Mouse (Mus musculus) liver, embryonic 18 days (tissue): Measurements from ENCODE around the gene Cx3cr1. TPM values are rescaled to one million over a fixed set of nuclear protein-coding genes. Genes with fewer than 3 reads are reported as not detected.

Experiments used
- polyA plus RNA-seq: library from polyadenylated mRNA; depleted of rRNA; stranded (reverse); fragments of >200 nt; gene quantifications from 2 replicates; pipeline ENCODE4 v1.2.3, GENCODE M21; 2012; rRNA removed

The Cx3cr1 gene
- 1.3 and 2.2 TPM in 2 replicates for polyA plus RNA-seq

DNA sequence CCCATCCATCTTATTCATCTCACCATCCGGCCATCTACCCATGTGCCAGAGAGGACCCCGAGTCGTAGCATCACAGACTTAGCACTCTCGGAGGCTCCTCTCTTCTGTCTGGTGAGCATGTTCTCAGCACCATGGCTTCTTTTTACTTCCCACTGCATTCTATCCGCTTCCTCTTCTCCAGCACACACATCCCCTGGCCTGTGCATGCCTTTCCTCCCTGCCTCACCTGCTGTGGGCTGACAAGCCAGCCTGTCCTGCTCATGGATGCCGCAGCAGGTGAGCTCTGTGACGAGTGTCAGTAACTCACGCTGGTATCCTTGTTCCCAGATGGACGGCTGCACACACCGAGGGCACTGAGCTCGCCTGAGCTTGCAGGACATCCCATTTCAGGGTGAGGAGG lies at the start of gene Cx3cr1:
Gene Cx3cr1 (minus strand): TSS at position 101 of the 400 bp plus-strand sequence.

GRCm38 (mm10) chr9:120110211-120111018 lies 40.7 kb upstream of the Cx3cr1 start, which contains the start of gene Slc25a38:
TSS of gene Slc25a38 (plus strand) at chr9:120110374.

DNA sequence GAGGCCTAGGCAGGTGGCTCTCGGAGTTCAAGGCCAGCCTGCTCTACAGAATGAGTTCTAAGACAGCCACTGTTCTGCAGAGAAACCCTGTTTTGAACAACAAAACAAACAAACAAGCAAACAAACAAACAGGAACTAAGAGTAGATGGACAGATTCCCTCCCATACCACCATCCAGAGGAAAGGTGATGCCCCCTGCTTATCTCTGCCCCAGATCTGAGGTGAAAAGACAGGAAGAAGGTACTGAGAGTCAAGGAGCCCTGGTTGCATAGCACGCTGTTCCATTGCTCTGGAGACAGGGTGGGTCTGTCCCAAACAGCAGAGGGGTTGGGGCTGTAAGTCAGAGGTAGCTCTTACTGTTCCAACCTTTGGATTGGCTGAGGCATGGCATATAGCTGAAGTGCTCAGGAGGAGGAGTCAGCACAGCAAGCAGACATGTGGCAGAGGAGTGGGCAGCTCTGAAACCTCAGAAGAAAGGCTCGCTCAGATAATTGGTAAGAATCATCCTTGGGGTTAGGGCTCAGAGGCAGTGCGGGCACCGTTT lies 22.1 kb upstream of the Cx3cr1 start, which contains the start of gene Ccr8:
Gene Ccr8 (plus strand): TSS at position 419 of the 543 bp plus-strand sequence.

GRCm38 (mm10) chr9:120023086-120023811 lies 46.4 kb downstream of the Cx3cr1 start, which contains the start of gene Xirp1:
TSS of gene Xirp1 (minus strand) at chr9:120023598.

DNA sequence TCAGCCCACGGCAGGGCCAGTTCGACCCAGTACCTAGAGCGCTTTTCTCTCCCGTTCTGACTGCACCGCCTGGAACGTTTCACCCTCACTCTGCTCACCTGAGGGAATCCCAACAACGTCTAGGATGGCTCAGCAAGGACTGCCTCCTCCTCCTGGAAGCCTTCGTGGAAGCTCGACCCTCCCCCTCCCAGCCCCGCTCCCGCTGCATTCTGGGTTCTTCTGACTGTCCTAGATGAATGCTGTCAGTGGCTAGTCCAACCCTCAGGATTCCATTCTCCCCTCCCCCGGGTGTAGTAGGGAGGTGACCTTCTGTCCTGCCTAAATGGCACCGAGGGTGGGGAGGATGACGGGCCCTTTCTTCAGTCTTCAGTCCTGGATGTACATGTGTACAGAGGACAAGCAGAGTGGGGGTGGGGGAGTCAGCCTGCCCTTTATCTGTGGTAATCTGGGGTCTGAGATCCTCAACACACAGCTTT lies 85.1 kb downstream of the Cx3cr1 start, which contains the start of gene Csrnp1:
Gene Csrnp1 (minus strand): TSS at position 123 of the 476 bp plus-strand sequence.

DNA sequence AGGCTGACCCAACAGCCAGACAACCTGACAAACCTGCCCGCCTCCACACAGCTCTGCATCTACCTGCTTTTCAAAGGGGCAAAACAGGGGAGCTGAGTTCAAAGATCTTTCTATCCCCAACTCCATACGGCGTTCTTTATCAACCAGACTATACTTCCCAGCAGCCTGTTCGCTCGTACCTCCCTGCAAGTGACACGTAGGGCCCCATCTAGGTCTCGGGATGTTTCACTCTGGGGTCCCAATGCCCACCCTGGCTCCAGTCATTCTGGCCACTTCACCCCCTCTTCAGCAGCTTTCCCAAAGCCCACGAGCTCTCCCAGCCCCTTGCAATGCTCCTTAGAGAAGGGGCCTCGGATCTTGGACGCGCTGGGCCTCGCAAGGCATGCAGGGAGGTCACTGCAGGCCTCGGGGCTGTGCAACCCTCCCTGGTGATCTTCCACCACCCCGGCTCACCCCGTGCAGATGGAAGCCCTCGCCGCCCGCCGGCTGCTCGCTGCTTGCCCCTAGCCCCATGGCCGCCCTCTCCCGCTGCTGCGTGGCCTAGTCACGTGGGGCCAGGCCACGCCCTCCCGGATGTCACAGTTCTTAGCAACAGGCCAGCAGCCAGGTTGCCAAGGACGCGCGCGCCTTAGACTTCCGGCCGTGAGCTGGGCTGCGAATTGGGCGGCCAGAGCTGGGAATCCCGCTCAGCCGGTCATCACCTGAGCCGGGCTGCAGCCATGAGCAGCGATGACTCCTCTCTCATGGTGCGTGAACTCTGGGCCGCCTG lies 132.5 kb downstream of the Cx3cr1 start, which contains the start of the genes Gorasp1 and Ttc21a:
Gene Gorasp1 (minus strand): TSS at position 561 of the 769 bp plus-strand sequence.
Gene Ttc21a (plus strand): TSS at position 602 of the 769 bp plus-strand sequence.

DNA sequence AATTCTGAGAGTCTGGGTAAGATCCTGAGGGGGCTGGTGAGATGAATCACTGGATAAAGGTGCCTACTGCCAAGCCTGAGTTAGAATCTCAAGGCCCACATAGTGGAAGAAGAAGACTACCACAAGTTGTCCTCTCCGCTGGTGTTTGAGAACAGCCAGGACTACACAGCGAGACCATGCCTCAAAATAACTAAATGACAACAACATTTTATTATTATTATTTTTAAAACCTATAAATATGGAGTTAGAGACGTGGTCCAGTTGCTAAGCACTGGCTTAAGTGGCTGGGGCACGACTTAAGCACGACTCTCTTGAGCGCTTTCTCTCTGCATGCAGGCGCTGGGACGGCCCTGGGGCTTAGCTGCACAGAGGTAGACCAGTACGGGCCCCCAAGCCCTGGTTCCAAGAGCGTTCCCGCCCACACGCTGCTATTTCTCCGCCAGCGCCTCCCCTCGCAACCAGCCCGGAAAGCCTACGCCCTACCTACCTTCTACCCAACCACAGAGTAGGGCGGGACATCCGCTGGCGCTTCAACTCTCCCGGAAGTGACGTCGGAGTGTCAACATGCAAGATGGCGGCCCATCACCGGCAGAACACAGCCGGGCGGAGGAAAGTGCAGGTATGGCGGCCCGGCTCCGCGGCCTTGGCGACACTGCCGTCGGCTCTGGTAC lies 175.2 kb downstream of the Cx3cr1 start, which contains the start of gene Wdr48:
Gene Wdr48 (plus strand): TSS at position 540 of the 671 bp plus-strand sequence.

Other genes starting within 250 kb of the Cx3cr1 start
- gene Scn11a, start 244.4 kb downstream of the Cx3cr1 start, polyA plus RNA-seq = under 0.01 and 0.01 TPM in 2 replicates
- 13.9 and 15.6 TPM in 2 replicates for gene Wdr48, start 175.0 kb downstream of the Cx3cr1 start, polyA plus RNA-seq
- gene Gorasp1, start 132.3 kb downstream of the Cx3cr1 start, polyA plus RNA-seq = 6.6 and 8.4 TPM in 2 replicates
- 0.24 and 0.37 TPM in 2 replicates for gene Ttc21a, start 132.3 kb downstream of the Cx3cr1 start, polyA plus RNA-seq
- 10.8 and 14.8 TPM in 2 replicates for gene Csrnp1, start 85.2 kb downstream of the Cx3cr1 start, polyA plus RNA-seq
- 0.02 TPM in 2 replicates for gene Xirp1, start 46.3 kb downstream of the Cx3cr1 start, polyA plus RNA-seq
- not detected in 2 replicates for gene Ccr8, start 22.2 kb upstream of the Cx3cr1 start, polyA plus RNA-seq
- gene Slc25a38, start 40.5 kb upstream of the Cx3cr1 start, polyA plus RNA-seq = 49.3 and 56.4 TPM in 2 replicates
- 1,276 and 1,383 TPM in 2 replicates for gene Rpsa, start 57.8 kb upstream of the Cx3cr1 start, polyA plus RNA-seq
- not detected in 2 replicates for gene Mobp, start 79.8 kb upstream of the Cx3cr1 start, polyA plus RNA-seq
- gene Myrip, start 231.6 kb upstream of the Cx3cr1 start, polyA plus RNA-seq = 0.04 and 0.10 TPM in 2 replicates